Comparison of ENCODE assay signal across 8 mouse cellular contexts in the genomic region with DNA sequence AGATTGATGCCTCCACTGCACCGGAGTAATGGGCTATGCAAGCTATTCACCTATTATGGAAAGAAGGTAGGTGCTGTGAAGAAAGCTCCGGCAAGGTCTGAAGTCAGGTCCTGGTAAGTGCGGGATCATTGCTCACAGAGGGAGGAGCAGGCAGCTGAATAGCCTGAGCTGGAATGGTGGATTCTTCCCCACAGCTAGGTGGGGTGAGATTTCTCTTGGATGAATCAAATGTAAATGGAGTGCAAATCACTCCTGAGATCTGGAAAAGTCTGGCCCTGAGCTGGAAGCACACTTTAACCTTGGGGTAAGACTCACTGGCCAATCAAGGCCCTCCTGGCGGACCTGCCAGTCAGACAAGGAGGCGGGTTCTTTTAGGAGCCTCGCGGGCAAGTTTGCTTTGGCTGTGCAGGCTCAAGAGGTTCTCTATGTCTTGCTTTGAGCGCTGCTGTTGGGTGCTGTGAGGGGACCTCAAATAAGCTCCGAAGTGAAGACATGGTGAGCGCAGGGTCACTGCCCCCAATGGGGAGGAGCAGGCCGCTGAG. TPM values are rescaled to one million over a fixed set of nuclear protein-coding genes. Genes with fewer than 3 reads are reported as not detected.
A peak's percentile ranks its signal among the peaks of the same experiment; 100 is the strongest.
DNase-seq lines count a peak whose midpoint lies in the region; ATAC-seq and TF ChIP-seq lines count a peak whose summit lies in the region.

A gene (plus strand): TSS at position 397 of the 542 bp plus-strand sequence.

- H3K9me3 ChIP-seq in liver, embryonic 15.5 days (replicated peaks), result no peaks in the 10 kb centered on the region
- H3K9me3 ChIP-seq in stomach, embryonic 15.5 days, result no peaks in the 10 kb centered on the region

- no peaks in the 10 kb centered on the region for H3K4me1 ChIP-seq in lung, adult 2 months (ENCODE audit: control insufficient read depth, insufficient read depth, low read length)
- H3K4me1 ChIP-seq in liver, embryonic 15.5 days (replicated peaks), result no peaks in the 10 kb centered on the region
- H3K4me1 ChIP-seq in stomach, embryonic 15.5 days, result no peaks in the 10 kb centered on the region

- H3K9ac ChIP-seq in liver, embryonic 15.5 days, result no peak within 1 kb of the TSS
- no peak within 1 kb of the TSS for H3K9ac ChIP-seq in stomach, embryonic 15.5 days

- 17% methylated on average over 11 of the region's 11 CpGs for WGBS in lung, adult 2 months
- 16% methylated on average over 11 of the region's 11 CpGs for WGBS in liver, embryonic 15.5 days (ENCODE audit: insufficient replicate concordance)
- WGBS in stomach, embryonic 15.5 days, result 19% methylated on average over 11 of the region's 11 CpGs

- no peak for ATAC-seq in granulocyte monocyte progenitor cell, adult 5-6 weeks (replicated peaks; ENCODE audit: poor library complexity, severe bottlenecking)
- ATAC-seq in liver, embryonic 15.5 days (ENCODE audit: insufficient read depth), result no peak
- no peak for ATAC-seq in stomach, embryonic 15.5 days (ENCODE audit: insufficient read depth, low FRiP score, low read depth)

- H3K27me3 ChIP-seq in liver, embryonic 15.5 days, result no peaks in the 10 kb centered on the region
- no peaks in the 10 kb centered on the region for H3K27me3 ChIP-seq in stomach, embryonic 15.5 days (replicated peaks)

- no peak for TF ChIP-seq POLR2A in lung, adult 2 months (IDR thresholded peaks at IDR 0.05; ENCODE audit: borderline replicate concordance, extremely low read depth, low read depth, low read length)

- peak within 1 kb of the TSS; percentile 29; the same call in 1 of the 2 replicates for H3K4me2 ChIP-seq in liver, embryonic 15.5 days
- no peak within 1 kb of the TSS for H3K4me2 ChIP-seq in stomach, embryonic 15.5 days

- H3K27ac ChIP-seq in liver, embryonic 15.5 days (replicated peaks), result no peak within 1 kb of the TSS
- H3K27ac ChIP-seq in stomach, embryonic 15.5 days, result no peak within 1 kb of the TSS

- H3K36me3 ChIP-seq in liver, embryonic 15.5 days (replicated peaks), result no peaks in the 10 kb centered on the region
- H3K36me3 ChIP-seq in stomach, embryonic 15.5 days, result no peaks in the 10 kb centered on the region

- DNase-seq in lung, adult 2 months, result no peak
- DNase-seq in lung, postnatal 4 days, result no peak
- peak; percentile 12 for DNase-seq in embryo, embryonic 10 days (ENCODE audit: low spot score)
- peak; percentile 3 for DNase-seq in kidney, adult 9 months
- DNase-seq in thymus, postnatal 10 days (ENCODE audit: low spot score in 2 of 2), result no peak

- TF ChIP-seq CTCF in lung, adult 2 months (IDR thresholded peaks at IDR 0.05; ENCODE audit: insufficient read depth, low read length), result no peak

- H3K4me3 ChIP-seq in lung, adult 2 months (replicated peaks; ENCODE audit: extremely low read depth, low read depth, low read length), result no peak within 1 kb of the TSS
- H3K4me3 ChIP-seq in liver, embryonic 15.5 days (replicated peaks), result no peak within 1 kb of the TSS
- H3K4me3 ChIP-seq in stomach, embryonic 15.5 days (replicated peaks), result no peak within 1 kb of the TSS

RNA-seq across cellular contexts. Expression of the gene that starts here (rescaled TPM):
- polyA plus RNA-seq in lung, adult 2 months (2012; rRNA removed), result 24.2 and 28.6 TPM in 2 replicates
- total RNA-seq in granulocyte monocyte progenitor cell, adult 5-6 weeks (2014; fragmentation: Nextera tagmentation), result 24.3 and 35.7 TPM in 2 replicates
- total RNA-seq in granulocyte monocyte progenitor cell, adult 5-6 weeks (2017), result 16.4 and 28.3 TPM in 2 replicates
- polyA plus RNA-seq in liver, embryonic 15.5 days (2015; fragmentation: Nextera tagmentation; extraction: Ambion mirVana), result 70.4 and 106 TPM in 2 replicates
- 76.2 and 338 TPM in 2 replicates for polyA plus RNA-seq in stomach, embryonic 15.5 days (2015; fragmentation: Nextera tagmentation; extraction: Ambion mirVana)

Comparison
In these comparisons a context has a peak if more than half of its experiments do, and no peak if none do; other contexts are left out.
1. DNase-seq: peak in embryo, embryonic 10 days (single experiment) and kidney, adult 9 months (single experiment); none in lung, adult 2 months (single experiment), lung, postnatal 4 days (0 of 2) and thymus, postnatal 10 days (0 of 2).